Mouse (Mus musculus): ENCODE results near the gene Tmem106c.

The Tmem106c gene

DNA sequence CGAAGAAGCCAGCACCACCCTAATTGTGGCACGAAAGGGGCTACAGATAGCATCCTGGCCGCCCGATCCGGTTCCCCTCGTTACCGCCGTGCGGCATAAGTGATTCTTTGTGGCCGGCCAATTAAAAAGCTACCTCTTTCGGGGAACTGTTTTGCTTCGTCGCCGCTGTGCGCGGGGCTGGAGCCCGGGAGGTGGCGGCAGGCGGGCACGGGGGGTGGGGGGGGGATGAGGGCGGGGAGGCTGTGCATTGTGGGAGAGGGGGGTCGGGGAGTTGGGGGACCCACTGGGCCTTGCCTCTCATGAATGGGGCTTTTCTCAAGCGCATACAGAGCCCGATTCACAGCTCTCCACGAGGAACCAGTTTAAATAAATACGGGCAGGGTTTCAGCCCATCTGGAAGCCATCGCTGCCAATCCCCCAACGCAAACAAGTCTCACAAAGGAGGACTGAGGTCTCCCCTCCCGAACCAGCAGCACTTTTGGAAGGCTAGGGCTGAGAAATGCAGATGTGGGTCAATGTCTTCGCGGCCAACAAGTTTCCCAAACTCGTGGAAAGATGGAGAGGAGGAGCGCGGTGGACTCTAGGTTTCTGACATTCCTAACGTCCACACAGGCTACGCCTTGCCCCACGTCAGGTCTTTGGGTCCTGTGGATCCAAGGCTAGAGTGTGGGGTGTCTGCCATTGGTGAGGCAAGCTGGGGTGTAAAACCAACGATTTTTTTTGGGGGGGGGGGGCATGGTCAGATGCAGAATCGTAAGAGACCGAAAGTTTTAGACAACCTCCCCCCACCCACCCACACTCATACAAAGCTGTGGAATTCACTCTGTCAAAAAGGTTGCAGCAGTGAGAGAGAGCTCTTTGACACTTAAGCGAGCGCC, 38.4 kb downstream of the Tmem106c start:
- no peak for DNase-seq

- no peak for DNase-seq
Observed at GRCm38 (mm10) chr15:98002991-98003821, 39.2 kb downstream of the Tmem106c start.

DNA sequence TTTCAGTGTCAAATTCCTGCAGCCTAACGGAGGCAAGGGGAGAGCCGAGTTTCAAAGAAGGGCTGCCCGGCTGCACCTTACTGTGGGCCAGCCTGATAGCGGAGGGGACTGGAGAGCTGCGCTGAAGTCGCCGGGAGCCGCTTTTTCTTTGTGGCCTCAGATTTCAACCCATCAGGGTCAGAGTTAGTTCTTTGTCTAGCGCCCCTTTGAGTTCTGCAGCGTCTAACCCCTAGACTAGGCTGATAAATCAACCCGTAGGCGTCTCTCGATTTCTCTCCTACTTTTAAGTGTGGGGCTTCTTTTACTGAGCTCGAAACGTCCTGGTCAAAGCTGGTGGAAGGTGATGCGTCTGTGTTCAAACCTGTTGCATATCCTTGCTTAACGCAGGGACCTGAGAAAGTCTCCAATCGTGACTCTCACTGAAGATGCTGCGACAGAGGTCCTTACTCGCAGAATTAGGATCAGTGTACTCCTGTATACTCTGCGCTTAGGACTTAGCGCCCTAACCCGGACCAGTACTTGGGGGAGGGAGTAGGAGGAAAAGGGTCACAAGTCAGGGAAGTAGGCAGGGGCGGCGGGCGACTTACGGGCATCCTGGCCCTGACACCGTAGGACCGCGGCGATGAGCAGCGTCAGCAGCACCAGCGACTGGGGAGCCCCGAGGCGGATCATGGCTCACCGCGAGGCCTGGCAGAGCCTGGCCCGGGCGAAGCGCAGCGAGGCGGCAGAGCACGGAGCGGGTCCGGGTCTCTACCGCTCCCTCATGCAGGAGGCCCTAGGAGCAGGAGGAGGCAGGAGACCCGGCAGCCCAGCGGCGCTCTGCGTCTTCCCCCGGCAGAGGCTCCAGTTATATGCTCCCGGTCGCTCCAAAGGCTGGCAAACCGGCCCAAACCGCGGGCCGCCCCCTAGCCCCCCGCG, 40.1 kb downstream of the Tmem106c start, which contains the start of gene Col2a1:
Gene Col2a1, minus strand, starts transcription at position 874 of the 918 bp plus-strand sequence.
- DNase-seq: no peak

DNA sequence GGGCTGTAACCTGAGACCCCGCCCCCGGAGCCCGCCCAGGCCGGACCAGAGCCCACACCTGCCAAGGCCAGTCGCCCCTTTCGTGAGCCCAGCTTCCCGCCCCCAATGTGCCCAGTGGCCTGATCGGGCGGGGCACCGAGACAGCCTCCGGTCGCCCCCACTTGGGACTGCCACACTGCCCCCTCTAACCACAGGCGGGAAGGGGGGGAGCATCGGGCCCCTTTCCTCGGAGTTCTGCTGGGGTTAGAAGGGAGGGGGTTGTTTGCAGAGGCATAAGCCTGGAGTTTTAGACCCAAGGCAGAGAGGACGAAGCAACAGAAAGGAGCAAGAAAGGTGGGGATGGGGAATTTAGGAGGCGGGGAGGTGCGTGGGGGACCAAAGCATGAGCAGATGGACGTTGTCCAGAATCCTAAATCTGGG, 40.8 kb downstream of the Tmem106c start:
- no peak for DNase-seq

DNA sequence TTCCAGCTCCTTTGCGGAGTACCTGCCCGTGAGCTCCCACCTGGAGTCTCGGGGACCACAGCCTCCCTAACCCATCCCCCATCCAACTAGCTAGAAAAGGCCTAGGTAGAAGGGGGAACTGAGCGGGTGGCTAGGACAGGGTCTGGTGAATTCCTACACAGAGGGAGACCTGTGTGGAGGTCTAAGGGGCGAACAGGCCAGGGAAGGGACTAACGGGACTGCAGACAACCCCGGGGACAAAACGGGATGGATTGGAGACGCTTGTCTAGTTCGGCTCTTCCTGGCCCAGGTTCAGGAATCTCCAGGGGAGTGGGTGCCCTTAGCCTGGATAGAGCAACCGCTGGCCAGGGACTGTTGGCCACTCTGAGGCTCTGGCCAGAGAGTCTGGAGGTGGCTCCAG, 41.2 kb downstream of the Tmem106c start:
- no peak for DNase-seq

DNA sequence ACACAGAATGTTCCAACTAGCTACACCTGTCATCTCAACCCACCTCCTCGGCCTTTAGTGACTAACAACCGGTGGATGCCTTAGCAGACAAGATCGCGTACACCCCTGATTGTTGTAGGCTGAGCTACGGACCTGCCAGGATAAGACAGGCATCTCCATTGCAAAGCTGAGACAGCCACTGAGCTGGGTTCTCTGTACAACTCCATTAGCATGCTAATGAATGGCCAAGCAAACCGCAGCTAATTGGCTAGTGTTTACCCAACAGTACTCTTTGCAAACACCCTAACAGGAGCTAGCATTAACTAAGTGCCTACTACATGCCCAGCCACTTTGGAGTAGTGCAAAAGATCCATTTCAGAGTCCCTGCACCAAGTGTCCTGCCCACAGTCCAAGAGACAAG, 48.8 kb downstream of the Tmem106c start:
- DNase-seq: no peak

DNA sequence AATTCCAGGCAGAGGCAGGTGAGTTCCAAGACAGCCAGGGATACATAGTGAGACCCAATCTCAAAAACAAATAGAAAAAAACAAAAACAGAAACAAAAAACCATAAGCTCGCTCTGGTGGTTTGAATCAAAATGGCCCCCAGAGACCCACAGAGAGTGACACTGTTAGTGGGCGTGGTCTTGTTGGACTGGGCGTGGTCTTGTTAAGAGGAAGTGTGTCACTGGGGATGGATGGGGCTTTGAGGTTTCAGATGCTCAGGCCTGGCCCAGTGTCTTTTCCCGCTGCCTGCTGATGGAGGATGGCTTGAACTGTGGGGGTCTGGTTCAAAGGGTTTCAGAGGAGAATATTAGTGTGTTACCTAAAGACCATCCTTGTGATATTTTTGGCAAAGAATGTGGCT, 53.9 kb downstream of the Tmem106c start:
- DNase-seq: no peak

DNA sequence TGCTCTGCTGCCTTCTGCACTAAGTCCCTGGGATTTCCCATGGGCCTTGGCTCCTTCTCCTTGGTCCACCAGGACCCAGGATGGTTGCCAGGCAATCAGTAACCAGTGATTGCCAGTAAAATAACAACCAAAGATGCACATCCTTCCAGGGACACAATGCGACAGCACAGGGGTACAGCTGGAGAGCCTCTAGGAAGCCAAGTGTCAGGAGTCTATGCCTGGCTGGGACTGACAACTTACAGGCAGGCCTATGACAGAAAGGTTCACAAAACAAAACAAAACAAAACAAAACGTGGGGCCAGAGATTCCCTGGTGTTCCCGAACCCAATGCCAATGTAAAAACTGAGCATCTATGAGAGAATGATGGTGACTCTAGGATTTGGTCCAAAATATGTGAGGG, 55.0 kb downstream of the Tmem106c start:
- no peak for DNase-seq
